Mouse (Mus musculus) heart, postnatal 4 days (tissue): ENCODE results near the gene Pcp4. TPM values are rescaled to one million over a fixed set of nuclear protein-coding genes. Genes with fewer than 3 reads are reported as not detected.

ENCODE experiments used
- DNase-seq: peaks from one replicate; pipeline ENCODE4 v3.0.0; 2021
- total RNA-seq, 2 experiments: library from RNA; stranded (reverse); gene quantifications; 2 replicates each; pipeline ENCODE4 v1.2.3; 2021

Pcp4 gene
- total RNA-seq, 2 experiments from 2014 or later, result 0.67 to 0.74 TPM

- no peak for DNase-seq
Observed at GRCm38 (mm10) chr16:96488038-96488437, 20.6 kb downstream of the Pcp4 start.

GRCm38 (mm10) chr16:96491530-96491929 lies 24.1 kb downstream of the Pcp4 start:
- no peak for DNase-seq

- no peak for DNase-seq
Observed at GRCm38 (mm10) chr16:96494079-96494478, 26.7 kb downstream of the Pcp4 start.

- no peak for DNase-seq
Observed at GRCm38 (mm10) chr16:96498951-96499350, 31.5 kb downstream of the Pcp4 start.

- DNase-seq, result no peak
Observed at GRCm38 (mm10) chr16:96501241-96501640, 33.8 kb downstream of the Pcp4 start.

GRCm38 (mm10) chr16:96502586-96502985 lies 35.2 kb downstream of the Pcp4 start:
- DNase-seq, result no peak

- DNase-seq, result no peak
Observed at GRCm38 (mm10) chr16:96514466-96514865, 47.1 kb downstream of the Pcp4 start.

- DNase-seq, result no peak
Observed at GRCm38 (mm10) chr16:96527476-96527875, 60.1 kb downstream of the Pcp4 start.

GRCm38 (mm10) chr16:96528471-96528870 lies 61.1 kb downstream of the Pcp4 start:
- DNase-seq, result no peak

- DNase-seq, result no peak
Observed at GRCm38 (mm10) chr16:96529896-96530568, 62.6 kb downstream of the Pcp4 start.

- DNase-seq, result no peak
Observed at GRCm38 (mm10) chr16:96530569-96530898, 63.1 kb downstream of the Pcp4 start.

- DNase-seq, result no peak
Observed at GRCm38 (mm10) chr16:96531029-96531428, 63.6 kb downstream of the Pcp4 start.

- peak; percentile 83 for DNase-seq
Observed at GRCm38 (mm10) chr16:96533710-96534109, 66.3 kb downstream of the Pcp4 start.

GRCm38 (mm10) chr16:96535271-96535670 lies 67.9 kb downstream of the Pcp4 start:
- DNase-seq, result no peak

GRCm38 (mm10) chr16:96536426-96536825 lies 69.0 kb downstream of the Pcp4 start:
- DNase-seq, result no peak

- no peak for DNase-seq
Observed at GRCm38 (mm10) chr16:96539091-96539490, 71.7 kb downstream of the Pcp4 start.

- DNase-seq, result no peak
Observed at GRCm38 (mm10) chr16:96541056-96541455, 73.7 kb downstream of the Pcp4 start.

- DNase-seq, result no peak
Observed at GRCm38 (mm10) chr16:96552680-96553079, 85.3 kb downstream of the Pcp4 start.

GRCm38 (mm10) chr16:96555412-96555811 lies 88.0 kb downstream of the Pcp4 start:
- DNase-seq, result no peak

GRCm38 (mm10) chr16:96556621-96557020 lies 89.2 kb downstream of the Pcp4 start:
- no peak for DNase-seq

GRCm38 (mm10) chr16:96558341-96558740 lies 90.9 kb downstream of the Pcp4 start:
- no peak for DNase-seq

GRCm38 (mm10) chr16:96559796-96560195 lies 92.4 kb downstream of the Pcp4 start:
- no peak for DNase-seq

GRCm38 (mm10) chr16:96563350-96564257 lies 96.2 kb downstream of the Pcp4 start:
- DNase-seq, result no peak

- DNase-seq, result no peak
Observed at GRCm38 (mm10) chr16:96567428-96567827, 100.0 kb downstream of the Pcp4 start.
